Mouse (Mus musculus) skeletal muscle tissue, adult 2 months (tissue): ENCODE measurements at regions not wholly inside any gene's neighbourhood (a gene's known extent, or its start where the extent isn't known, plus 50 kb on each side); places are given as distances from the start of the nearest gene placed in this dataset.

Source experiments
- DNase-seq: peaks from one replicate; pipeline ENCODE4 v3.0.0-alpha.2; 2012; ENCODE audit warnings: low read depth, low spot score

DNA sequence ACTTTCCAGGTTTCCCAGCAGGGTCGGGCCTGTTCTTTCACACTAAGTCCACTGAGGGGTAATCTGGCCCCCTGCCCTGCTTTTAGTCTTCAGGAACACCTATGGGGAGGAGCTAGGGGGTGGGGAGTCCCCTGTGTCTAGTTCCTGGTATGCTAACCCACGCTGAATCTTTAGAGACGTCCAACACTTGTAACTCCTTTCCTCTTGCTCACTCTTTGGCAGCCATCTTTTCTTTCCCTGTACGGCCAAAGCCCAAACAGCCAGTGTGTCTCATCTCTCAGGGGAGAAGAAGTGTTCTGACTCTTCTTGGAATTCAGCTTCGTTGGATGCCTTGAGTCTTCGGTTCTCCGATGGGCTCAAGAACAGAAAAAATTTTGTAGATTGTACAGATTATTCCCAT, 68.4 kb upstream of the Lnx1 start:
- DNase-seq: peak; percentile 77

DNA sequence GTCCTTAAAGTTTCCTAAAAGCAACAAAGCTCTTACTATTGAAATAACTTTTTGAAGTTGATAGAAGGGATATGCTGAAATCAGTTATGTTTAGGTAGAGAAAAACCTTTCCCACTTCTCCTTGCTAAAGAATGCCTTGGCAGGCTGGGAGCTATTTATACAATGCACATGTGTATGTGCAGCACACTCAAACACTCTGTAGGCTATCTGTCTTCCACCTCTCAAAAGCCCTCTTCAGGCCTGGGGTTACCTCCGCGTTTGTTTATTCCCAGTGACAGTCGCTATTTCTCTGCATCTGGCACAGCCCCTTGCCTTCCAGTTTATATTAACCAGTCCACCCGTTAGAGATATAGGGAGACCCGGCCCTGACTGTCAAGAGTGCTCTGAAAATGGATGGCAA, 66.3 kb upstream of the Lnx1 start:
- no peak for DNase-seq

DNA sequence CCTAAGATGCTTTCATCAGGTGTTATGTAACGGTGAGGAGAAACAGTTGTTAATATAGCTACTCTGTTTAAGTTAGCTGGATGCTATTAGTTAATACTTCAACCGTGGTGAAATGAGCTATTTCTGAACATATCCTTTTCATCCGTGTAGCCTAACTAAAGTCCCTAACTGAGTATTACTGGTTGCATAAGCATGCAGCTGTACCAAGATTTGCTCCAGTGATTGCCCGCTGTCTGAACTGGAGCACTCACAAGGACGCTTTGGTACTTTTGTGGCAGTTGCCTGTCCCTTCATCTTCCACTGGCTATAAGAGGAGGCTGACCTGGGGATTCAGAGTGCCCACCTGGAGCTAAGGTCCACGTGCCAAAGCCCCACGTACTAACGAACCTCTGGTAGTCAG, 65.3 kb upstream of the Lnx1 start:
- no peak for DNase-seq

DNA sequence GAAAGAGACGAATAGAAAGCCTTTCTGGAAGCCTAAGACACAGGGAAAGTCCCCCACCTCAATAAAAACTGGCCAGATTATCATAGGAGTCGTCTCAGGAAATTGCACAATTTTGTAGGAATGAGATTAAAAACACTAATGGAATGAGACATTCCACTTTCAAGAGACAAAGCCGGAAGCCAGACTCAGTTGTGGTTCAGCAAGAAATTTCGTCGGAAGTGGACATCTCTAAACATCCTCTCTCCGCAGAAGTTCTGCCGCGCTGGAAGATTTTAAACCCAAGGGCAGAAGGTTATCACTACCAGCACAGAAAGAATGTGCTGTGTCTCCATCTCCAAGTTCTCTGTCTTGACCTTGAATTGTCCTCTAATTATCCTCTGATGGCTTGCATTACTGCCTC, 63.5 kb upstream of the Lnx1 start:
- no peak for DNase-seq

DNA sequence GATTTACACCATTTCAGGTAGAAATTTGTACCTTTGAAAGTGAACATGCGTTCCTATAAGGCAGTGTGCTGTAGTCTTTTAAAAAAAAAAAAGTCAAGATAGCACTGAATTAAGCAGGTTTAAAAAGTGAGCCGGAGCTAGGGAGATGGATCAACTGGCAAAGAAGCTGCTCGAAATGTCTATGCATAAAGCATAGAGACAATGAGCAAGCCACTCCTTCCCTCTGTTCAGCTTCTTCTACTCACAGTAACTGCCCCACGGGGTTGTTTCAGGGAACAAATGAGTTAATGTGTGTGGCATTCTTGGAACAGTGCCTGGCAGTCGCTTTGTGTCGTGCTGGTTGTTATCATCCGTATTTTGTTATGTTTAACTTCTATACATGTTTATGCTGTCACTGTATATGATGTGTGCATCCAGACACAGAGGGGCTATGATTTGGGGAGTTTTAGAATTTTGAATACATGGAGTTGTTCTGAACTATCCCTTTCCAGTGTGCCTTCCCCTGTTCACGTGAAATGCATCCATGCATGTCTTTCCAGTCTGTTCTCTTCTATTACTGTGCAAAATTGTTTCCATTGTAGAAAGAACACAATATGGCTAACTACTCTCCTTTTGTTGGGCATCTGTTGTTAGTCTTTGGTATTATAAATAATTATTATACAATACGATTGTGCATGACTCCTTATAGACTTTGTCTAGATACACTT, 62.5 kb upstream of the Lnx1 start:
- no peak for DNase-seq

DNA sequence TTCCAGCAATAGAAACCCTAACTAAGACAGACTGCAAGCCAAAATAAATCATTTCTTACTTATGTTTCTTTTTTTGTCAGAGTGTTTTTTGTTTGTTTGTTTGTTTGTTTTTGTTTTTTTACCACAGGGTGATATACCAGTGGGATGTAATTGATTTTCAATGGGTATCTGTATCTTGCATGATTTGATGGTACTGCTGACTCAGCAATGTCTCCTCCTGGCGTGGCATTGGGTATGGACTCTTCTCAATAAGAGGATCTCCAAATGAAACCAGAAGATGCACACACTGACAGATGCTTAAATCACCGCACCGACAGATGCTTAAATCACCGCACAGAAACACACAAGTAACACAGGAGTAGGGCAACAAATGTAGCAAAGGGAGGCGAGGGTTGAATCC, 54.8 kb upstream of the Lnx1 start:
- no peak for DNase-seq

DNA sequence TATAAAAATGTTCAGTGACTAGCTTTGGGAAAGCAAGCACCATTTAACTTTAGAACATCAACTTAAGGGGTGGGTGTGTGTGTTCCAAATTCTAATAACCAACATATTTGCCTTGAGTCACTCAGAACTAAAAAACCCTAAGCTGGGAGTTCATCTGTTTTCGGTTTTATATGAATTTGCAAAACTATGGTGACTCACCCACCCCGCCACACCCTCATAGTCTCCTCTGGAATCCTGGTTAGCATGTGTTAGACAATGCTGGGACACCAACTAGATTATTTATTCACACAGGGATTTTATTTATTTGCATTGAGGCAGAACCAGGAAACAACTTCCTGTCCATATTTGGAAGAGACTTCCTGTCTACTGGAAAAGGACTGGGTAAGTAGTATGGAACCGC, 50.2 kb upstream of the Lnx1 start:
- peak; percentile 48 for DNase-seq
